Mouse (Mus musculus) urinary bladder, adult 2 months (tissue): ENCODE measurements around the gene Aasdh. TPM values are rescaled to one million over a fixed set of nuclear protein-coding genes. Genes with fewer than 3 reads are reported as not detected.
A peak's percentile ranks its signal among the peaks of the same experiment; 100 is the strongest.

Source experiments
- DNase-seq: peaks from one replicate; pipeline ENCODE4 v3.0.0; 2022; ENCODE audit warnings: low spot score
- polyA plus RNA-seq: library from polyadenylated mRNA; depleted of rRNA; stranded (reverse); fragments of >200 nt; gene quantifications from 2 replicates; pipeline ENCODE4 v1.2.3, GENCODE M21; 2012; rRNA removed

Aasdh gene
- 28.3 and 35.2 TPM in 2 replicates for polyA plus RNA-seq

DNA sequence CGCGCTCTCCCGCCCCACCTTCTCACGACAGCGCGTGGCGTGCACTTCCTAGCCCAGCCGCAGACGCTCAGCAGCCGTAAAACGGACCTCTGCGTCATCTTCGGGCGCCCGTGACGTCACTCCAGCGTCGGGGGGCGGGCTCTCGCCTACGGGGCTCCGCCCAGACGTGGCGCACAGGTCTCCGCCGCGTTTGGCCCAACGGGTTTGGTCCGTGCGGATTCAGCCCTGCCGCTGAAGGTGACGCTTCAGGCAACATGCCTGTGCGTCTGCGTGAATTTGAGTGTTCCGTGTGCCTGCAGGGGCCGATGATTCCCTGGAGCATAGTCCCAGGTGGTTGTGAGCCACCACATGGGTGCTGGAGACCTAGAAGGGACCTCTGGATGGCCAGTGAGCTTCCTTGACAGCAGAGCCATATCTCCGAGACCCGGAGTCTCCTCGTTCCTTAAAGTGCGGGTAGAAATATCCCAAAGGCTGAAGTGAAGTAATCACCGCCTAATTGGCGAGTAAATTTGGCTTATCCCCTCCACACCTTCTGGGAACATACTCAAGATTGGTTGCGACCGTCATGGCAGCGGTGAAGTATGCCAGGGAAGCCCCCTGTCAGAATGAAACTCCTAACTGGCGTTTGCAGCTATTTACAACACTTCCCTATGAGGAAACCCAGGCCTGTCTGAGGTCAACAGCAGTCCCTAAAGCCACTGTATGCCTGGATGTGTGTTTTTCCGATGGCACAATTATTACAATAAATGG is at the start of gene Aasdh:
Aasdh (minus strand) TSS at position 110 of the 750 bp plus-strand sequence.
- peak; percentile 97 for DNase-seq

DNA sequence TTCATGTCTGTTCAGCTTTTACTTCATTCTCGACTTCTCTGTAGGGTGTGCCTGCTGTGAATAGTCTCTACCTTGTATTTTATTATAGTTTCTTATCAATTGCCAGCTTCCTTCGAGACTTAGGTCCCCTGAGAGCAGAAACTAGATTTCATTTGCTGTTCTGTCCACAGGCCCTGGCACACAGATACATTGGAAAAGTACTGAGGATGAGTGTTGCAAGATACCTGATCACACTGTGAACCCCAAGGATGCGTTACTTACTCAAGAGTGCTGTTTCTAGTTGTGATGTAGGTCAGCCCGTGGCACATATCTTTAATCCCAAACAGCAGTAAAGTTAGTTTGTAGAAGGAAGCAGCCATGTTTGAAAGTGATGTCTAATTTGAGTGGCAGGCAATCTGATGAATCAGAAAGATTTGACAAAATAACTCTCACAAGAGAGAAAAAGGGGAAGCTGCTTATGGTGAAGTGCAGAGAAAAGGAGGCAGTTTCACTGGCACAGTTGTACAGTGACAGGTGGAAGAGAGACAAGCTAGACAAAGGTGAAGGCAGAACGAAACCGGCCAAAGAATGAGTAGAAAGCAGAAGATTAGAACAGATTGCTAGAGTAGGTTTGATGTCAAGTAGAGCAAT is 49.1 kb upstream of the Aasdh start:
- no peak for DNase-seq

DNA sequence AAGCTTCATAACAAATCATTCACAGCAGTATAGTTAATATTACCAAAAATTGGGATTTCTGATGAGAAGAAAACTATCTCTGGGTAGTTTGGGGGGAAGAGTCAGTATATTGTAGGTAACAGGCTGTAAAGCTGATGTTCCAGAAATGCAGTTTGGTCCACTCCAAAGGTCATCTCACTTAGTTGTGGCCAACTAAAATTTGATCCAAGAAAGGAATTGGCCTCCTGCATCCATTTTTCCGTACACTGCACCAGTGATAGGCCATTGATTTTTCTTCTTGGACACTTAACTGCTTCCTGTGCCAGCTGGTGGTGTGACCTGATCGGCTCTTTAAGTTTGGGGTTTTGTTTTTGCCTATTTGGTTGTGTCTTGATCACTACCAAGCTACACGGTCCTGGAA is 48.5 kb upstream of the Aasdh start:
- DNase-seq: no peak

DNA sequence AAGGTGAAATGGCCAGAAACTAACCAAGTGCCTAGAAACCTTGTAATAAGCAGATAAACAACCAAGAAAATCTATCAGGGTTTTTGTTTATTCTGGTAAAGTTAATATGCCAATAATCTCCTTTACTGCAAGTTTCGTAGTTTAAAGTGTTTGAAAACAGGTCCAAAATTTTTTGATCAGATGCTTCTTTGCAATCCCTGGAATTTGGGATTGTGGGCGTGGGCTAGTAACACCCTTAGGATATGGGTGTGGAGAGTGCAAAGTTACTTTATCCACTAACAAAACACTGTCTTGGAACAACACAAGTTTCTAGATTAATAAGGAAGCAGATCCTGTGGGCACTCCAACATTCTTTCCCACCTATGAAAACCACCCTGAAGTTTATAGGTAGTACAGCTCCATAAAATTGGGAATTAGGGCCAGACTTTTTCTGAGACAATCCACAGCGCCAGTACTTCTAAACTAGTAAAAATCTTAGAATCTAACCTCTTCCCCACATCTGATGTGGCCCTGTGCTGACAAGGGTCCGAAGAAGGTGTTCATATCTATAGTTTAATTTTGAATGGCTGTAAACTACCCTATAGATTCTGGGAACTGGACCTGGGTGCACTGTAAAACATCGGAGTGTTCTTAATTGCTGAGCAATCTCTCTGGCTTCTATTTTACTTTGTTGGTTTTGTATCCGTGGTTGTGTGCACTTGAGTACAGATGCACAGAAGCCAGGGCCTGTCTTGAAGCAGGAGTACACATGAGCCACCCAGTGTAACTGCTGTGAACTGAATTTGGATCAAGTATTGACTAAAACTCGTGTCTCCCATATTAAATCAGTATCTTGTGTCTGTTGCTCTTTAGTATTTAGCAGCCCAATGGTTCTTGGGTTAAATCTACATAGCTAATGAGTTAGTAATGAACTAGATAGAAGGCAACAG is 47.1 kb upstream of the Aasdh start:
- no peak for DNase-seq

DNA sequence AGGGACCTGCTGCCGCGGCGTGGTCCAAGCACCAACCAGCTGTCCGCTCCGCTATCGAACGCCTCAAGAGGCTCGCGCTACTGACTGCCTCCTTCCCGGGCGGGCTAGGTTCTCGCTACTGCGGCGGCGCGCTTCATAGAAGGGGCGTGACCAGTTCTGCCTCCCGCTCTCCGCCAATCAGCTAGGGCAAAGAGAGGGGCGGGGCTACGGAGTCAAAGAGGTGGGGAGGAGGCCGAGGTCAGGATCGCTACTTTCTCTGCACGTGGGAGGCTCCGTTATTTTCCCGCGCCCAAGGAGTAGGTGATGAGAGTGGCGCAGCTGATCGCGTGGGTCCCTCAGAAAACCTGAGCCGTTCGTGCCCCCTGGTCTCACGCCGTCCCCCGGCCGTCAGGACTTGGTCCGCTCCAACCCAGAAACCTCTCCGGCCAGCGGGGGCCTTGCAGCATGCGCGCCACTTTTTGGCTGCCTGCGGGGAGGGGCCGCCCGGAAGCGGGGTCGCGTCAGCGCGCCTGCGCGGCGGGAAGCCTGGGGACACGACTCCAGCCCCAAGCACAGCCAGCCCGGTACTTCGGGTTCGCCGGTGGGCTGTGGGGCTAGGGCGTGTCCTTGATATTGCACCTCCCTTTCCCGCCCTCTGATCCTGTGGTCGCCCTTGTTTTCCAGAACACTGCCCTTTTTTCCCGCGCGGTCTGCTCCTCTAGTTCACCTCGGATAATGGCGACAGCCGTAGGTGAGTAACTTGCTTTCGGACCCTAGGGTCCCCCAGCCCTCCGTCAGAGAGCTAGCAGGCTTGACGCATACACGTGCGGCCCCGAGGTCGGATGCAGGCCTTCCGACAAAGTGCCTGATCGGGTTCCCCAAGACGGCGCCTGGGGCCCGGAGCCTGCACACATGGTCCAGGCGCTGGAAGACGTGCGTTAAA is 46.1 kb upstream of the Aasdh start, which contains the start of the genes Paics and Ppat:
Paics (plus strand) TSS at position 202 of the 922 bp plus-strand sequence.
Ppat (minus strand) TSS at position 473 of the 922 bp plus-strand sequence.
- DNase-seq: peak; percentile 96

DNA sequence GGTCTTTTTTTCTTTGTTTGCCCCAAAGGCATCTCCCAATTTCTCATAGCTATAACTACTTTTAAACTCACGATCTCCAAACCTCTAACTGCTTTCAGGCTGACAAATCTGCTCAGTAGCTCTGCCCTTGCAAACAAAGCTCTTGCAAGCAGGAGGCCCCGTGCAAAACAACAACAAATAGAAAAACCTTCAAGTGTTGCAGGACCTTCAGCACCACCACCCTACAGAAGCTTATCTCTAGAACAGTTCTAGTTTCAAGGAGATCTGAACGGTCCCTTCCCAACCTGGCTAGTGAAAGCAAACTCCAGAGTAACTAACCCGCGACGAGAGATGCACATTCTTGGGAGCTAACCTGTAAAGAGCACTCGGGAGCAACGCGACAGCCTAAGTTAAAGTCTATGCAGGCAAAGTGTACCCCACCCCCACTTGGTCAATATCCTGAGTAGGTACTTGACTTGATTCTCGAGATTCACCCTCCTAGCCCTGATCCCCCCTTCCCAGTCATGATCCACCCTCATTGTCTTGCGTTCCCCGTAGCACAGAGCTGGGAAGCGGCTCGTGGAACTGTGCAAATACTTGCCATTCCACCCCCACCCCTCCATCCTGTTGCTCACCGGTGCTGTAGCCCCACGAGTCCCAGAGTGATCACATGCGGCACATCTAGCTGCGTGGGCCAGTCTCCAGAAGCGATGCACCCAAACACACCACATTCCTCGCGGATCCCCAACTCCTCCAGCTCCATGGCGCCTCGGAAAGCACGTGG is 45.2 kb upstream of the Aasdh start:
- no peak for DNase-seq

DNA sequence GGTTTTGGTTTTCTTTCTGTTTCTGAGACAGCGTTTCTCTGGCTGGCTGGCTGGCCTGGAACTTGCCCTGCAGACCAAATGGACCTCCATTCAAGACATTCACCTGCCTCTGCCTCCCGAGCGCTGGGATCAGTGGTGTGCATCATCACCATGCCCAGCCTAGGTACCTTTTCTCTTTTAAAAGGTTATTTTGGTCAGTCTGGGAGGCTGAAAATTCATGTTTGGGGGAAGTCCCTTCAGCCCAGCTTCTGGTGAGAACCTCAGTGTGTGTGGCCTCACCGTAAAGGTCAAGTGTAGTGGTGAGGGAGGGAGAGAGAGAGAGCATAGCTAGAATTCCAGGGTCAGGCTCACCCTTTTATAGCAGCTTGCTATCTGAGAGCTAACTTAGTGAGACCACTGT is 42.4 kb upstream of the Aasdh start:
- no peak for DNase-seq

DNA sequence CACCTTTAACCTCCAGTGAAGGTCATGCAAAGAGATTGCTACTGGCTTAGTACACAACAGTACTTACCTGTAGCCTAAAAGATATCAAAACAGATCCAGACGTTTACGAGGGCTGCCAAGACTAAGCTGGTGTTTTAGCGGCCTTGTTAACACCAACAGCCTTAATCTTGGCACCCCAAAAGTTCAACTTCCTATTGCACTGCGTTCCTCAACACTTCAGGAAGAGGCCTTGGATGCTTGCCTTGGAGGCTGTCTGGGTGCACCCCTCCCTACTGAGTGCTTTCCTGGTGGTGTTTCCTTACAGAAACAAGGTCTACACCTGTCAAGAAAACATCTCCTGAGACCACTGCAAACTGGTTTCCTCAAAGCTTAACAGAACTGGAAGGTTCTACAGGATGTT is 41.8 kb upstream of the Aasdh start:
- no peak for DNase-seq

DNA sequence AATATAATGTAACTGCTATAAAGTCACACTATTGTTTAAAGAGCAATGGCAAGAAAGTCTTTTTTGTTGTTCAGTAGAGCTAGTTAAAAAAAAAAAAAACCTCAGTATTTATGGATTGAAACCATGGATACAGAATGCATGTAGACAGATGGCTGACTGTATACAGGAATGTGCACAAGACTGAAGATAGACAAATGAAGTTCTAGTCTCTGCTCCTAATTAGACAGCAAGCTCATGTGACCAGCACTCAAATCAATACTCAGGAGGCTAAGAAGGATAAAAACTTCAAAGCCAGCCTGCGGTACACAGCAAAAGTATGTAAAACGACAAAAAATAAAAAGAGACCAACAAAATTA is 40.3 kb upstream of the Aasdh start:
- no peak for DNase-seq

- DNase-seq: no peak
Measured at GRCm38 (mm10) chr5:76944965-76945677, 39.8 kb upstream of the Aasdh start.

GRCm38 (mm10) chr5:76942505-76942904 is 37.2 kb upstream of the Aasdh start:
- DNase-seq: no peak

GRCm38 (mm10) chr5:76941975-76942374 is 36.7 kb upstream of the Aasdh start:
- DNase-seq: no peak

GRCm38 (mm10) chr5:76939717-76940116 is 34.4 kb upstream of the Aasdh start:
- no peak for DNase-seq

GRCm38 (mm10) chr5:76929180-76929877 is 24.0 kb upstream of the Aasdh start:
- no peak for DNase-seq

DNA sequence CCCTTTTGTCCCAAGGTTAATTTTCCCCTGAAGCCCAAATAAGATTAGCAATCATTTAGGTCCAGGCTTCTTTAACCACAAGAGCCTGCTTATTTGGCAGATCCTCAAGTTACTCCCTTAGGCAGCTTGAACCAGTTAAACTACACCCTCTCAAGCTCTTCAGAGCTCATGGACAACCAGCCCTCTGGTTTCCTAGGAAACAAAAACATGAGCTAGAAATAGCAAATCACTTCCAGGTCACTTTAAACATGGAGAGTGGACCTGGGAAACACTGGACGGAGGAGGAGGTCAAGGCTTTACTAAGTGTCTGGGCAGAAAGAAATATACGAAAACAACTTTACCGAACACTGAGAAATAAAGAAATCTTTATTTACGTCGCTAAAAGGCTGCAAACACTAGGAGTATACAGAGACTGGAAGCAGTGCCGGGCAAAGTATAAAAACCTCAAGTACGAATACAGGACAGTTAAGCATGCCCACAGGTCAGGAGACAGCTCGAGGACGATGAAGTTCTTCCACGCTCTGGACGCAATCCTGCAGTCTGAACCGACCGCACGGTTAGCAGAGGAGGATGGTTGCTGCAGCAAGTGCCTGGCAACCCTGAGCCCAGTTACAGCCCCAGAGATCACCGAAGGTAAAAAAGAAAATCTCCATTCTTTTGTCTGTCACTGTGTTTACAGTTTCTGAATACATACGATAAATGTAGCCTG is 23.0 kb upstream of the Aasdh start:
- no peak for DNase-seq

DNA sequence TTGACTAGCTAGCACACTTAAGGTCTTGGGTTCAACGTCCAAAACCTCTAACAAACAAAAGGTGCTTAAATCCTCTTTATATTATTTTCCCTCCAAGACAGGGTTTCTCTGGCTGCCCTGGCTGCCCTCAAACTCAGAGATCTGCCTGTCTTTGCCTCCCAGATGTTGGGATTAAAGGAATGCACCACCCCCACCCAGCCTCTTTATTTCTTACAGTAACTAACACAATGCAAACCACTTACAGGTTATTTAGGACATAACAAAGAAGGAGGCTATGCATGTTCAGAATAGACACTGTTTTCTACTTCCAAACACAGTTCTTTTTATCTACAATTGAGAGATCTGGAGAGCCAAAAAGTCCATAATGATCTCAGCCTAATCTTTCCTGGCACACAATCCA is 19.0 kb upstream of the Aasdh start:
- no peak for DNase-seq

GRCm38 (mm10) chr5:76923428-76923827 is 18.1 kb upstream of the Aasdh start:
- DNase-seq: peak; percentile 25

GRCm38 (mm10) chr5:76922833-76923232 is 17.5 kb upstream of the Aasdh start:
- no peak for DNase-seq
